14 mouse cellular contexts compared by ENCODE assay signal in genomic region chr13:58555561-58555960, GRCm38 (mm10). TPM values are rescaled to one million over a fixed set of nuclear protein-coding genes. Genes with fewer than 3 reads are reported as not detected.
"Had no signal": no experiment of that assay in that cellular context is flagged by ENCODE, and none has a peak within 500 bp of the region (broad histone marks: within the 10 kb centered on the region; RNA-seq: fewer than 3 reads in every experiment).

No protein-coding gene starts in this region.

- H3K36me3 ChIP-seq: kidney, embryonic 15.5 days; limb, embryonic 15.5 days; liver, embryonic 12.5 days; neural tube, embryonic 12.5 days; stomach, embryonic 15.5 days had no signal

- ATAC-seq: liver, embryonic 12.5 days had no signal

- H3K9me3 ChIP-seq: kidney, embryonic 15.5 days; limb, embryonic 15.5 days; liver, embryonic 12.5 days; megakaryocyte, embryonic 14.5 days; neural tube, embryonic 12.5 days; stomach, embryonic 15.5 days had no signal

- H3K4me3 ChIP-seq: kidney, embryonic 15.5 days; limb, embryonic 15.5 days; liver, embryonic 12.5 days; megakaryocyte, embryonic 14.5 days; neural tube, embryonic 12.5 days; stomach, embryonic 15.5 days had no signal

- H3K27me3 ChIP-seq: kidney, embryonic 15.5 days; limb, embryonic 15.5 days; neural tube, embryonic 12.5 days; stomach, embryonic 15.5 days had no signal

- H3K9ac ChIP-seq: kidney, embryonic 15.5 days; limb, embryonic 15.5 days; liver, embryonic 12.5 days; lung, embryonic 14.5 days; neural tube, embryonic 12.5 days; stomach, embryonic 15.5 days had no signal

- H3K4me1 ChIP-seq: kidney, embryonic 15.5 days; limb, embryonic 15.5 days; liver, embryonic 12.5 days; megakaryocyte, embryonic 14.5 days; neural tube, embryonic 12.5 days; stomach, embryonic 15.5 days had no signal

- H3K27ac ChIP-seq: kidney, embryonic 15.5 days; limb, embryonic 15.5 days; liver, embryonic 12.5 days; neural tube, embryonic 12.5 days; stomach, embryonic 15.5 days had no signal

- H3K4me2 ChIP-seq: kidney, embryonic 15.5 days; limb, embryonic 15.5 days; liver, embryonic 12.5 days; lung, embryonic 14.5 days; neural tube, embryonic 12.5 days; stomach, embryonic 15.5 days had no signal

- DNase-seq: kidney, adult 18-20 months; kidney, postnatal 25 days; left cerebral cortex, postnatal 4 days; lung, postnatal 10 days; midbrain, embryonic 14.5 days; retina, postnatal 1 day; right cerebral cortex, postnatal 14 days had no signal

RNA-seq across cellular contexts. Expression of gene Slc28a3, which starts 55.1 kb away (rescaled TPM):
- polyA plus RNA-seq: kidney, embryonic 15.5 days; liver, embryonic 12.5 days; midbrain, embryonic 14.5 days; neural tube, embryonic 12.5 days had no signal
